Mouse (Mus musculus) MEL (cell line): Measurements from ENCODE around the gene Pde4a. TPM values are rescaled to one million over a fixed set of nuclear protein-coding genes. Genes with fewer than 3 reads are reported as not detected.

Experiments used
- DNase-seq: peaks from one replicate; pipeline ENCODE4 v3.0.0; 2011; ENCODE audit warnings: low read depth, low spot score
- H3K27ac ChIP-seq: 2 replicates; pipeline ENCODE4 v1.5.1; 2012; ENCODE audit warnings: low read depth, mild to moderate bottlenecking, control low read depth, low read length, moderate library complexity; ENCODE audit not compliant: control insufficient read depth
- H3K27me3 ChIP-seq, 2 experiments: fragments of 150-350 bp in 1 of 2; sonication (generic) in 1 of 2; 2 replicates each; pipeline ENCODE4 v1.6.1; 2012; ENCODE audit warnings: low read length in 2 of 2, mild to moderate bottlenecking in 2 of 2, improper control_type of control experiment in 1 of 2, moderate library complexity in 1 of 2; ENCODE audit not compliant: insufficient read depth in 2 of 2, control insufficient read depth in 1 of 2
- H3K36me3 ChIP-seq, 2 experiments: 2 replicates each; pipeline ENCODE4 v1.6.1; 2012 to 2014; ENCODE audit warnings: low read length in 2 of 2, improper control_type of control experiment in 1 of 2, inconsistent platforms in 1 of 2, mild to moderate bottlenecking in 1 of 2; ENCODE audit not compliant: insufficient read depth in 2 of 2, control insufficient read depth in 1 of 2
- H3K4me1 ChIP-seq, 2 experiments: fragments of 150-350 bp in 1 of 2; sonication (generic) in 1 of 2; 2 replicates each; pipeline ENCODE4 v1.6.1; 2012; ENCODE audit warnings: low read length in 2 of 2, improper control_type of control experiment in 1 of 2, mild to moderate bottlenecking in 1 of 2; ENCODE audit not compliant: insufficient read depth in 2 of 2, control insufficient read depth in 1 of 2
- H3K4me3 ChIP-seq, 2 experiments: fragments of 150-350 bp in 1 of 2; sonication (generic) in 1 of 2; 2 replicates each; pipeline ENCODE4 v1.5.1; 2012; ENCODE audit warnings: low read depth in 2 of 2, low read length in 2 of 2, mild to moderate bottlenecking in 2 of 2, moderate library complexity in 2 of 2, control low read depth in 1 of 2, improper control_type of control experiment in 1 of 2; ENCODE audit not compliant: control insufficient read depth in 1 of 2, insufficient read depth in 1 of 2
- H3K79me2 ChIP-seq: 2 replicates; pipeline ENCODE4 v1.6.1; 2012; ENCODE audit warnings: mild to moderate bottlenecking, low read length, moderate library complexity; ENCODE audit not compliant: control insufficient read depth, poor library complexity, insufficient read depth
- H3K9ac ChIP-seq: 2 replicates; pipeline ENCODE4 v1.6.1; 2012; ENCODE audit warnings: low read depth, mild to moderate bottlenecking, control low read depth, low read length, moderate library complexity; ENCODE audit not compliant: control insufficient read depth, poor library complexity, severe bottlenecking
- H3K9me3 ChIP-seq: fragments of 150-350 bp; sonication (generic); replicated peaks from 2 replicates; pipeline ENCODE4 v1.6.1; 2012; ENCODE audit warnings: mild to moderate bottlenecking, low read length, improper control_type of control experiment, moderate library complexity; ENCODE audit not compliant: insufficient read depth
- ELF1 ChIP-seq: IDR thresholded peaks from 2 replicates; pipeline ENCODE4 v1.6.1; 2014; ENCODE audit warnings: low read depth, mild to moderate bottlenecking, inconsistent platforms, low read length, improper control_type of control experiment, moderate library complexity
- EP300 ChIP-seq, 2 experiments: IDR thresholded peaks; 2 replicates each; pipeline ENCODE4 v1.6.1; 2011; ENCODE audit warnings: improper control_type of control experiment in 2 of 2, low read length in 2 of 2, low read depth in 1 of 2, mild to moderate bottlenecking in 1 of 2
- GATA1 ChIP-seq: IDR thresholded peaks from 2 replicates; pipeline ENCODE4 v1.6.1; 2011; ENCODE audit warnings: low read depth, low read length, improper control_type of control experiment
- MYB ChIP-seq: IDR thresholded peaks from 2 replicates; pipeline ENCODE4 v1.6.1; 2011; ENCODE audit warnings: mild to moderate bottlenecking, low read depth, low read length, improper control_type of control experiment
- NRF1 ChIP-seq: IDR thresholded peaks from 2 replicates; pipeline ENCODE4 v1.6.1; 2014; ENCODE audit warnings: low read depth, mild to moderate bottlenecking, inconsistent platforms, low read length, improper control_type of control experiment, moderate library complexity; ENCODE audit not compliant: poor library complexity, insufficient read depth, severe bottlenecking
- POLR2A ChIP-seq, 2 experiments: IDR thresholded peaks; 2 replicates each; pipeline ENCODE4 v1.6.1; 2011 to 2012; ENCODE audit warnings: low read length in 2 of 2, mild to moderate bottlenecking in 2 of 2, control low read depth in 1 of 2, improper control_type of control experiment in 1 of 2, low read depth in 1 of 2, moderate library complexity in 1 of 2; ENCODE audit not compliant: control insufficient read depth in 1 of 2, insufficient read depth in 1 of 2, poor library complexity in 1 of 2
- POLR2AphosphoS2 ChIP-seq: IDR thresholded peaks from 2 replicates; pipeline ENCODE4 v1.6.1; 2011; ENCODE audit warnings: low read length, improper control_type of control experiment
- RAD21 ChIP-seq: IDR thresholded peaks from 2 replicates; pipeline ENCODE4 v1.6.1; 2011; ENCODE audit warnings: mild to moderate bottlenecking, low read depth, low read length, improper control_type of control experiment
- TBP ChIP-seq: IDR thresholded peaks from 2 replicates; pipeline ENCODE4 v1.8.0; 2011; ENCODE audit warnings: low read depth, low read length, improper control_type of control experiment
- ZKSCAN1 ChIP-seq: IDR thresholded peaks from 2 replicates; pipeline ENCODE4 v1.6.1; 2012; ENCODE audit warnings: low read depth, mild to moderate bottlenecking, inconsistent platforms, low read length, improper control_type of control experiment, moderate library complexity
- ZMIZ1 ChIP-seq: IDR thresholded peaks from 2 replicates; pipeline ENCODE4 v1.6.1; 2012; ENCODE audit warnings: low read depth, mild to moderate bottlenecking, inconsistent platforms, low read length, improper control_type of control experiment, moderate library complexity
- polyA plus RNA-seq, 2 experiments: library from polyadenylated mRNA; stranded (reverse) in 1 of 2; unstranded in 1 of 2; fragments of >175 nt in 1 of 2; fragments of >200 nt in 1 of 2; gene quantifications; 2 replicates each; pipeline versions ENCODE4 v1.2.1 to v1.2.4; 2012; ENCODE audit warnings: low replicate concordance in 2 of 2, low read depth in 1 of 2; ENCODE audit not compliant: insufficient read length in 2 of 2, insufficient read depth in 1 of 2, missing spikeins in 1 of 2
- total RNA-seq: library from RNA; depleted of rRNA; stranded (reverse); fragments of 300-350 nt; gene quantifications from 2 replicates; pipeline ENCODE4 v1.2.3, GENCODE M21; 2012

Pde4a gene
- total and polyA plus RNA-seq, 3 experiments = 16.6 to 53.9 (median 45.6) TPM

- H3K4me1 ChIP-seq = peaks cover 7 to 8% of the 10 kb centered on the region in 2 experiments
- TF ChIP-seq GATA1 (no peak), POLR2AphosphoS2 (0 out of 2 replicates have a peak, but pooled peaks have one; percentile 21)
- TF ChIP-seq, all 39 proteins: peak for 1
- DNase-seq = no peak
- Histone ChIP-seq H3K27ac (no peak overlapping the region), H3K36me3 (peaks cover 10 to 69% of the 10 kb centered on the region in 2 experiments), H3K9ac (no peak overlapping the region), H3K79me2 (peaks cover 36% of the 10 kb centered on the region), H3K27me3 (no peaks in the 10 kb centered on the region), H3K4me3 (no peak overlapping the region), H3K9me3 (no peaks in the 10 kb centered on the region)
Observed at GRCm38 (mm10) chr9:21141922-21142321, 23.6 kb upstream of the Pde4a start.

DNA sequence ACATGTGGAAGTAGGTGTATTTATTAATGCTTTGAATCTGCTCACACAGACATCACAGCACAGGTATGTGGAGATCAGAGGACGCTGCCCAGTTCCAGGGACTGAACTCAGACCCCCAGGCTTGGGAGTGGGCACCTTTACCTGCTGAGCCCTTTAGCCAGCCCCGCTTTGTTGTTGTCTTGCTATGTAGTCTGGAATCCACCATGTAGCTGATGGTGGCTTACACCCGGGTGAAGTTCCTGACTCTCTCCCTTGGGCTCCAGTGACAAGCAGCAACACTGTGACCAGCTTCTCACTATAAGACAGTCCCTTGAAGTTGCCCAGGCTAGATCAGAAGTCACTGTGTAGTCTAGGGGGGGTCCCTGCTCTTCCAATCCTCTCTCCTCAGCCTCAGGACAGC lies 21.2 kb upstream of the Pde4a start:
- Histone ChIP-seq H3K79me2 (peaks cover 61% of the 10 kb centered on the region), H3K27ac (no peak overlapping the region), H3K9ac (no peak overlapping the region), H3K9me3 (no peaks in the 10 kb centered on the region), H3K36me3 (peaks cover 28 to 63% of the 10 kb centered on the region in 2 experiments), H3K4me1 (peaks cover 22 to 27% of the 10 kb centered on the region in 2 experiments), H3K27me3 (no peaks in the 10 kb centered on the region), H3K4me3 (no peak overlapping the region)
- no peak for DNase-seq
- no peak for TF ChIP-seq TBP
- no peak for TF ChIP-seq EP300 (IDR thresholded peaks at IDR 0.05; ENCODE audit: low read depth in 1 of 2, low read length in 2 of 2)
- TF ChIP-seq ZKSCAN1 = no peak
- TF ChIP-seq ZMIZ1 = no peak
- TF ChIP-seq POLR2A (IDR thresholded peaks at IDR 0.05; ENCODE audit: control insufficient read depth in 1 of 2, insufficient read depth in 1 of 2, low read depth in 1 of 2, low read length in 2 of 2, poor library complexity in 1 of 2) = peak in 1 of 2 experiments; percentile 25; a peak in 1 of 4 replicates

- TF ChIP-seq POLR2A (IDR thresholded peaks at IDR 0.05; ENCODE audit: control insufficient read depth in 1 of 2, insufficient read depth in 1 of 2, low read depth in 1 of 2, low read length in 2 of 2, poor library complexity in 1 of 2) (0 out of 4 replicates have a peak, but pooled peaks of 1 of the 2 experiments have one; percentile 21), MYB (no peak), RAD21 (no peak), NRF1 (no peak), ELF1 (no peak)
- no peak overlapping the region for H3K4me3 ChIP-seq
- H3K9ac ChIP-seq = no peak overlapping the region
- H3K27me3 ChIP-seq = no peaks in the 10 kb centered on the region
- no peak for DNase-seq
- H3K9me3 ChIP-seq = no peaks in the 10 kb centered on the region
- peaks cover 22 to 27% of the 10 kb centered on the region in 2 experiments for H3K4me1 ChIP-seq
- H3K27ac ChIP-seq = no peak overlapping the region
- H3K36me3 ChIP-seq = peaks cover 28 to 57% of the 10 kb centered on the region in 2 experiments
- peaks cover 67% of the 10 kb centered on the region for H3K79me2 ChIP-seq
Observed at GRCm38 (mm10) chr9:21145431-21145830, 20.1 kb upstream of the Pde4a start.
